24 mouse cellular contexts compared by ENCODE assay signal in the genomic region with DNA sequence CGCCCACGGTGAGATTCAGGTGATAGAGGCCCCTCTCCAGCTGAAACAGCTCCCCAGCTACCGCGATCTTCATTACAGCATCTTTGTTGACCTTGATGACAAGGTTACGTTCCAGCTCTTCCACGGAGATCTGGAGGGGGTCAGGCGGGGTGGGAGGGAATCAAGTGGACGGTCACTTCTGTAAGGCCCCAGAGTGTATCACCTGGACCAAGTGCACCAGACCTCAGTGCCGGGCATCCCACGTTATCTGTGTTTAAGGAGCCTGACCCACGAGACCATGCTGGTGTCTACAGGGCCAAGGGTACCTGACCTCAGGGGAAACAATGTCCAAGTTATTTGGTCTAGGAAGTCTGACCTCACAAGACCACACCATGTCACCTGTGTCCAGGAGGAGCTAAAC. TPM values are rescaled to one million over a fixed set of nuclear protein-coding genes. Genes with fewer than 3 reads are reported as not detected.
"Had no signal": no experiment of that assay in that cellular context is flagged by ENCODE, and none has a peak within 500 bp of the region (broad histone marks: within the 10 kb centered on the region; RNA-seq: fewer than 3 reads in every experiment).

No protein-coding gene starts in this region.

- DNase-seq: gastrocnemius, postnatal 36 days; kidney, adult 18-20 months; kidney, adult 8-10 months; kidney, postnatal 10 days; kidney, postnatal 4 days; liver; liver, embryonic 13.5 days had no signal

- ATAC-seq: forebrain, embryonic 16.5 days; hindbrain, embryonic 16.5 days; inflammation-experienced regulatory T-cells, adult 6 months; intestine, postnatal 0 days had no signal

- H3K36me3 ChIP-seq: hindbrain, embryonic 10.5 days; hindbrain, embryonic 12.5 days; intestine, embryonic 15.5 days; limb, embryonic 10.5 days; limb, embryonic 12.5 days; liver, embryonic 13.5 days; liver, embryonic 15.5 days had no signal

- H3K4me3 ChIP-seq: hindbrain, embryonic 10.5 days; hindbrain, embryonic 12.5 days; intestine, embryonic 15.5 days; layer of hippocampus, adult 2 months; left cerebral cortex, adult 2 months; limb, embryonic 10.5 days; limb, embryonic 12.5 days; liver, embryonic 13.5 days; liver, embryonic 15.5 days had no signal

- H3K9ac ChIP-seq: hindbrain, embryonic 12.5 days; hindbrain, embryonic 14.5 days; intestine, embryonic 15.5 days; limb, embryonic 12.5 days; liver, embryonic 13.5 days; liver, embryonic 15.5 days; liver, postnatal 0 days had no signal

- H3K9me3 ChIP-seq: hindbrain, embryonic 10.5 days; hindbrain, embryonic 12.5 days; intestine, embryonic 15.5 days; limb, embryonic 10.5 days; limb, embryonic 12.5 days; liver, embryonic 13.5 days; liver, embryonic 15.5 days had no signal

- H3K27me3 ChIP-seq: hindbrain, embryonic 12.5 days; intestine, embryonic 15.5 days; limb, embryonic 12.5 days; liver, embryonic 13.5 days; liver, embryonic 15.5 days had no signal

- H3K4me2 ChIP-seq: heart, embryonic 11.5 days; hindbrain, embryonic 12.5 days; hindbrain, embryonic 14.5 days; intestine, embryonic 15.5 days; limb, embryonic 12.5 days; liver, embryonic 11.5 days; liver, embryonic 13.5 days; liver, embryonic 15.5 days had no signal

- H3K27ac ChIP-seq: hindbrain, embryonic 10.5 days; hindbrain, embryonic 12.5 days; hindbrain, embryonic 14.5 days; intestine, embryonic 15.5 days; layer of hippocampus, adult 2 months; left cerebral cortex, adult 2 months; limb, embryonic 12.5 days; liver, embryonic 13.5 days; liver, embryonic 15.5 days had no signal

- H3K4me1 ChIP-seq: hindbrain, embryonic 10.5 days; hindbrain, embryonic 12.5 days; intestine, embryonic 15.5 days; liver, embryonic 13.5 days; liver, embryonic 15.5 days had no signal

RNA-seq across cellular contexts. Expression of a gene that starts 22.8 kb away (rescaled TPM):
- polyA plus RNA-seq: inflammation-experienced regulatory T-cells, adult 6 months had no signal

RNA-seq across cellular contexts. Expression of a gene that starts 36.5 kb away (rescaled TPM):
- total RNA-seq: granulocyte monocyte progenitor cell, adult 5-6 weeks had no signal
- polyA plus RNA-seq: inflammation-experienced regulatory T-cells, adult 6 months; liver, embryonic 11.5 days; liver, embryonic 13.5 days; liver, embryonic 15.5 days; liver, postnatal 0 days had no signal
